Mouse (Mus musculus) liver, embryonic 14.5 days (tissue): ENCODE measurements around the gene Cog1. TPM values are rescaled to one million over a fixed set of nuclear protein-coding genes. Genes with fewer than 3 reads are reported as not detected.
A peak's percentile ranks its signal among the peaks of the same experiment; 100 is the strongest.
"Not testable (repeated sequence)": the region's sequence is repeated elsewhere in the genome, so short reads cannot be mapped to it uniquely, and the experiment has no call there.

Source experiments
- ATAC-seq: fragments of 200-750 bp; cut with Nextera tagmentation; 2 replicates; pipeline ENCODE4 v1.8.0; 2017; ENCODE audit warnings: moderate number of reproducible peaks, mild to moderate bottlenecking, moderate library complexity; ENCODE audit not compliant: insufficient read depth
- DNase-seq, 3 experiments: peaks; one replicate each; pipeline ENCODE4 v3.0.0-alpha.2; 2012 to 2013; ENCODE audit warnings: low read depth in 3 of 3, low spot score in 3 of 3
- H3K27ac ChIP-seq: fragments of 300-500 bp; sonication (generic); 2 replicates; pipeline ENCODE4 v1.5.1; 2014; ENCODE audit warnings: moderate library complexity, mild to moderate bottlenecking, control low read depth, inconsistent platforms
- H3K27me3 ChIP-seq: fragments of 300-500 bp; sonication (generic); 2 replicates; pipeline ENCODE4 v1.6.1; 2014; ENCODE audit warnings: mild to moderate bottlenecking, low read length, moderate library complexity; ENCODE audit not compliant: control insufficient read depth, insufficient read depth
- H3K36me3 ChIP-seq: fragments of 300-500 bp; sonication (generic); replicated peaks from 2 replicates; pipeline ENCODE4 v1.6.1; 2014; ENCODE audit warnings: low read depth; ENCODE audit not compliant: control insufficient read depth, insufficient read depth
- H3K4me1 ChIP-seq, 2 experiments: fragments of 200-500 bp in 1 of 2; fragments of 300-500 bp in 1 of 2; sonication (generic) in 1 of 2; replicated peaks; 2 replicates each; pipeline ENCODE4 v1.6.1; 2012 to 2014; ENCODE audit warnings: antibody characterized with exemption in 1 of 2, inconsistent platforms in 1 of 2, low read length in 1 of 2; ENCODE audit not compliant: control insufficient read depth in 2 of 2, insufficient read depth in 2 of 2
- H3K4me2 ChIP-seq: fragments of 300-500 bp; sonication (generic); 2 replicates; pipeline ENCODE4 v1.6.1; 2014; ENCODE audit warnings: low read depth, mild to moderate bottlenecking, control low read depth, moderate library complexity
- H3K4me3 ChIP-seq, 2 experiments: fragments of 200-500 bp in 1 of 2; fragments of 300-500 bp in 1 of 2; sonication (generic) in 1 of 2; 2 replicates each; pipeline ENCODE4 v1.5.1; 2012 to 2014; ENCODE audit warnings: low read depth in 2 of 2, low read length in 2 of 2, mild to moderate bottlenecking in 2 of 2, control low read depth in 1 of 2, inconsistent platforms in 1 of 2, moderate library complexity in 1 of 2; ENCODE audit not compliant: insufficient read depth in 1 of 2
- H3K9ac ChIP-seq: fragments of 300-500 bp; sonication (generic); replicated peaks from 2 replicates; pipeline ENCODE4 v1.6.1; 2014; ENCODE audit warnings: mild to moderate bottlenecking, control low read depth, moderate library complexity
- H3K9me3 ChIP-seq: fragments of 300-500 bp; sonication (generic); 2 replicates; pipeline ENCODE4 v1.6.1; 2016; ENCODE audit warnings: low read length, mixed read lengths; ENCODE audit not compliant: control insufficient read depth
- CTCF ChIP-seq: IDR thresholded peaks from 2 replicates; pipeline ENCODE4 v1.5.1; 2016; ENCODE audit warnings: antibody characterized with exemption, low read depth, control low read depth
- EP300 ChIP-seq: IDR thresholded peaks from 2 replicates; pipeline ENCODE4 v1.6.1; 2016; ENCODE audit warnings: antibody characterized with exemption, low read depth
- WGBS: fragments of 180-500 bp; shearing (Covaris S2); extraction: QIAGEN DNeasy Blood & Tissue Kit; methylation state at CpG from one replicate; pipeline ENCODE4 v1.1.7; 2014; ENCODE audit not compliant: insufficient replicate concordance; 5-methylcytosine and 5-hydroxymethylcytosine counted together
- polyA plus RNA-seq, 2 experiments: library from polyadenylated mRNA; depleted of rRNA in 1 of 2; stranded (reverse) in 1 of 2; unstranded in 1 of 2; fragments of >200 nt; fragmentation: Nextera tagmentation in 1 of 2; extraction: Ambion mirVana in 1 of 2; gene quantifications; 2 replicates each; pipeline versions ENCODE4 v1.2.1 to v1.2.3; 2012 to 2014

Cog1 gene
- polyA plus RNA-seq, 2 experiments, result 9.3 to 12.9 TPM

DNA sequence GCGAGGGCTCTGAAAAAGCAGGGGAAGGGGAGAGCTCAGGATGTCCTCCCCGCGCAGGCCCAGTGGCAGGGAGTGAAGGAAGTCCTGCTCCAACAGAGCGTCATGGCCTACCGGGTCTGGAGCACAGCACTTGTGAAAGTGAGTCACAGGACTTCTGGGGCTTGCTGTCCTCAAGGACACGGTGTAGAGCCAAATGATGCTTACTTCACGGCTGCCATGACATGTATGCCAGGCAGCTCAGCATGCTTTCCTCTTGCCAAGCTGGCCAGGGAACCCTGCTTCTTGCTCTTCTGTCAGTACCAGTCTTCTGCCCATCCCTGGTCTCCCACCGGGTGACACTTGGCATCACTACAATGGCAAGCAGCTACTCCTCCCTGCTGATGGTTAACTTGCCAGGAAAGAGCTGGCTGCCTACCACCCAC lies 7.6 kb downstream of the Cog1 start:
- Histone ChIP-seq H3K27me3 (no peaks in the 10 kb centered on the region), H3K4me2 (no peak overlapping the region), H3K4me1 (peaks cover 2 to 3% of the 10 kb centered on the region in 2 experiments; a peak in 3 of 4 replicates), H3K4me3 (no peak overlapping the region), H3K9ac (no peak overlapping the region), H3K9me3 (no peaks in the 10 kb centered on the region), H3K36me3 (peaks cover 97% of the 10 kb centered on the region), H3K27ac (no peak overlapping the region)
- DNase-seq (no peak), ATAC-seq (no peak)
- WGBS, result 85% methylated on average over 8 of the region's 8 CpGs
- TF ChIP-seq EP300, result no peak
- no peak for TF ChIP-seq CTCF

DNA sequence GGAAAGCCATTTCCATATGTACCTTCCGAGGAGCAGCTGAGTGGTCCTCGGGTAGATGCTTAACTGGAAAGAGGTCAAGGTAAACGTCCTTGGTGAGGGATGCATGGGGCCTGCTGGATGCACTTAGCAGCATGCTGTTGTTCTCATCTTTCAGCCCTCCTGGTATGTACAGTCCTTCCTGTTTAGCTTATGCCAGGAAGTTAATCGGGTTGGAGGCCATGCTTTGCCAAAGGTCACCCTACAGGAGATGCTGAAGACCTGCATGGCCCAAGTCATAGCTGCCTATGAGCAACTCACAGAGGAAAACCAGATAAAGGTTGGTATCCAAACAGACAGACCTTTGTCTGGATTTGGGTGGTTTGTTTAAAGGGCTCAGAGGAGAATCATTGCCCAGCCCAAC lies 8.3 kb downstream of the Cog1 start:
- Histone ChIP-seq H3K36me3 (peaks cover 97% of the 10 kb centered on the region), H3K27me3 (no peaks in the 10 kb centered on the region), H3K4me1 (no peaks in the 10 kb centered on the region), H3K9ac (no peak overlapping the region), H3K9me3 (no peaks in the 10 kb centered on the region), H3K27ac (no peak overlapping the region), H3K4me3 (no peak overlapping the region), H3K4me2 (no peak overlapping the region)
- DNase-seq (no peak), ATAC-seq (no peak)
- WGBS, result 68% methylated on average over 4 of the region's 4 CpGs
- TF ChIP-seq EP300 (no peak), CTCF (no peak)

DNA sequence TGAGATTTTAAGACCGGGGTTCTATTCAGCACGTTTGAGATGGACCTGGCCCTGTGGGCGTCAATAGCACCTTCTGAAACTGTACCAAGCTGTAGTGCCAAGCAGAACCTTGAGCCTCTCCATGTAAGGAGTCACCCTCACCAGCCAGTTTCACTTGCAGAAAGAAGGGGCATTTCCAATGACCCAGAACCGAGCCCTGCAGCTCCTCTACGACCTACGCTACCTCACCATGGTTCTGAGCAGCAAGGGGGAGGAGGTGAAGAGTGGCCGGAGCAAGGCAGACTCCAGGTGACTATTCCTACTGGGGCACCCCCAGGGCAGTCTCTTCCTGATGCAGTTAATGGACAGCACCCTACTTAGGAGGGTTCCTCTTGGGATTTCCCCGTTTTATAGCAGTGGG lies 9.3 kb downstream of the Cog1 start:
- Histone ChIP-seq H3K4me3 (no peak overlapping the region), H3K36me3 (peaks cover 99% of the 10 kb centered on the region), H3K9ac (no peak overlapping the region), H3K9me3 (no peaks in the 10 kb centered on the region), H3K4me2 (no peak overlapping the region), H3K4me1 (no peaks in the 10 kb centered on the region), H3K27ac (no peak overlapping the region), H3K27me3 (no peaks in the 10 kb centered on the region)
- ATAC-seq (no peak), DNase-seq (no peak)
- 84% methylated on average over 8 of the region's 8 CpGs for WGBS
- no peak for TF ChIP-seq EP300
- no peak for TF ChIP-seq CTCF

DNA sequence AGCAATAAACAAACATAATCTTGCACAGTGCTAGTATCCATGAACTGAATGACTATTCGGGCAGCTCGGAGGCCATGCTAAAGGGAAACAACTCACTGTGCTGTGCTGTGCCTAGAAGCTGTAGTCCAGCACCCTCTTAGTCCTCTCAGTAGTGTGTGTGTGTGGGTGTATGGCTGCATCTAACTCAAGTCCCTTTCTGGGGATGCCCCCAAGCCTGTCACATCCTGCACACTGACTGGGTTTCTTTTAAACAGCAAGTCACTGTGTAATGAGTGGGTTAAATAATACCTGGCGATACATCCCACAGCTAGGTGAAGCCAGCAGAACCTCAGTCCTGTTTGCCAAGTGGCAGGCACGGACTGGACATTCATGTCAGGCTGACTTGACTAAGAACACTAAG lies 9.8 kb downstream of the Cog1 start:
- WGBS, result 88% methylated on average over 4 of the region's 4 CpGs
- no peak overlapping the region for H3K9ac ChIP-seq
- H3K27ac ChIP-seq, result no peak overlapping the region
- H3K4me3 ChIP-seq, result no peak overlapping the region
- DNase-seq (no peak), ATAC-seq (no peak)
- no peaks in the 10 kb centered on the region for H3K4me1 ChIP-seq
- H3K4me2 ChIP-seq, result no peak overlapping the region
- TF ChIP-seq EP300, result no peak
- TF ChIP-seq CTCF, result no peak
- H3K9me3 ChIP-seq, result no peaks in the 10 kb centered on the region
- no peaks in the 10 kb centered on the region for H3K27me3 ChIP-seq
- peaks cover 99% of the 10 kb centered on the region for H3K36me3 ChIP-seq

DNA sequence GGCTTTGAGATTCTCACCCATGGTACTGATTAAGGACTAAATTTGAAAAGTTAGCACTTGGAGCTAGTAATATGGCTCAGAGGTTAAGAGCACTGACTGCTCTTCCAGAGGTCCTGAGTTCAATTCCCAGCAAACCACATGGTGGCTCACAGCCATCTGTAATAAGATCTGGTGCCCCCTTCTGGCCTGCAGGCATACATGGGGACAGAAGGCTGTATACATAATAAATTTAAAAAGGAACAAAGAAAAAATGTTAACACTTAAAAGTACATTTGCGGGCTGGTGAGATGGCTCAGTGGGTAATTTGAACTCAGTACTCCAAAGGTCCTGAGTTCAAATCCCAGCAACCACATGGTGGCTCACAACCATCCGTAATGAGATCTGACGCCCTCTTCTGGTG lies 11.2 kb downstream of the Cog1 start:
- H3K4me2 ChIP-seq, H3K27ac ChIP-seq, H3K9ac ChIP-seq, H3K4me1 ChIP-seq, DNase-seq, H3K9me3 ChIP-seq, H3K27me3 ChIP-seq, ATAC-seq, H3K4me3 ChIP-seq: not testable (repeated sequence)
- peaks cover 98% of the 10 kb centered on the region for H3K36me3 ChIP-seq
- WGBS, result 93% methylated on average over 3 of the region's 3 CpGs
- TF ChIP-seq CTCF, result peak; percentile 36; the same call in 1 of the 2 replicates
